Mouse (Mus musculus) heart, embryonic 11.5 days (tissue): ENCODE results near the gene Jade1. TPM values are rescaled to one million over a fixed set of nuclear protein-coding genes. Genes with fewer than 3 reads are reported as not detected.
A peak's percentile ranks its signal among the peaks of the same experiment; 100 is the strongest.

ENCODE experiments used
- ATAC-seq: fragments of 200-750 bp; cut with Nextera tagmentation; replicated peaks from 2 replicates; pipeline ENCODE4 v1.8.0; 2017; ENCODE audit warnings: moderate library complexity; ENCODE audit not compliant: insufficient number of reproducible peaks, low FRiP score, low TSS enrichment
- H3K27ac ChIP-seq: fragments of 300-500 bp; sonication (generic); 2 replicates; pipeline ENCODE4 v1.5.1; 2014; ENCODE audit warnings: mild to moderate bottlenecking, low read depth, low read length
- H3K27me3 ChIP-seq: fragments of 300-500 bp; sonication (generic); 2 replicates; pipeline ENCODE4 v1.6.1; 2014; ENCODE audit warnings: mild to moderate bottlenecking, low read length, mixed read lengths; ENCODE audit not compliant: control insufficient read depth, insufficient read depth
- H3K36me3 ChIP-seq: fragments of 300-500 bp; sonication (generic); 2 replicates; pipeline ENCODE4 v1.6.1; 2014; ENCODE audit warnings: mild to moderate bottlenecking, low read length, moderate library complexity, mixed read lengths; ENCODE audit not compliant: control insufficient read depth, insufficient read depth
- H3K4me1 ChIP-seq: fragments of 300-500 bp; sonication (generic); 2 replicates; pipeline ENCODE4 v1.6.1; 2014; ENCODE audit warnings: low read length; ENCODE audit not compliant: control insufficient read depth, insufficient read depth
- H3K4me2 ChIP-seq: fragments of 300-500 bp; sonication (generic); 2 replicates; pipeline ENCODE4 v1.6.1; 2014; ENCODE audit warnings: mild to moderate bottlenecking, moderate library complexity
- H3K4me3 ChIP-seq: fragments of 300-500 bp; sonication (generic); 2 replicates; pipeline ENCODE4 v1.5.1; 2014; ENCODE audit warnings: low read depth, low read length
- H3K9ac ChIP-seq: fragments of 300-500 bp; sonication (generic); 2 replicates; pipeline ENCODE4 v1.6.1; 2014; ENCODE audit warnings: mild to moderate bottlenecking, low read depth, low read length, moderate library complexity
- H3K9me3 ChIP-seq: fragments of 300-500 bp; sonication (generic); replicated peaks from 2 replicates; pipeline ENCODE4 v1.6.1; 2016; ENCODE audit warnings: low read length; ENCODE audit not compliant: control insufficient read depth
- WGBS: fragments of 180-500 bp; shearing (Covaris S2); extraction: QIAGEN DNeasy Blood & Tissue Kit; methylation state at CpG from one replicate; pipeline ENCODE4 v1.1.7; 2014; ENCODE audit not compliant: insufficient replicate concordance; 5-methylcytosine and 5-hydroxymethylcytosine counted together
- polyA plus RNA-seq: library from polyadenylated mRNA; unstranded; fragments of >200 nt; fragmentation: Nextera tagmentation; extraction: Ambion mirVana; gene quantifications from 2 replicates; pipeline ENCODE4 v1.2.1, GENCODE M21; 2014

Gene Jade1
- polyA plus RNA-seq, 1 experiment from 2014 or later, result 12.0 TPM

GRCm38 (mm10) chr3:41592805-41593204, 37.3 kb downstream of the Jade1 start:
- Histone ChIP-seq H3K9ac (no peak overlapping the region), H3K36me3 (peaks cover 13% of the 10 kb centered on the region), H3K4me1 (peaks cover 4% of the 10 kb centered on the region; the same call in 1 of the 2 replicates), H3K4me2 (no peak overlapping the region), H3K27me3 (no peaks in the 10 kb centered on the region), H3K27ac (no peak overlapping the region), H3K4me3 (no peak overlapping the region), H3K9me3 (no peaks in the 10 kb centered on the region)
- WGBS, result 78% methylated on average over 7 of the region's 7 CpGs
- no peak for ATAC-seq

GRCm38 (mm10) chr3:41594097-41594879, 38.8 kb downstream of the Jade1 start:
- Histone ChIP-seq H3K27ac (no peak overlapping the region), H3K9ac (no peak overlapping the region), H3K27me3 (no peaks in the 10 kb centered on the region), H3K4me3 (no peak overlapping the region), H3K36me3 (peaks cover 13% of the 10 kb centered on the region), H3K9me3 (no peaks in the 10 kb centered on the region), H3K4me1 (peaks cover under 1% of the 10 kb centered on the region; the same call in 1 of the 2 replicates), H3K4me2 (no peak overlapping the region)
- no peak for ATAC-seq
- 78% methylated on average over 9 of the region's 9 CpGs for WGBS

DNA sequence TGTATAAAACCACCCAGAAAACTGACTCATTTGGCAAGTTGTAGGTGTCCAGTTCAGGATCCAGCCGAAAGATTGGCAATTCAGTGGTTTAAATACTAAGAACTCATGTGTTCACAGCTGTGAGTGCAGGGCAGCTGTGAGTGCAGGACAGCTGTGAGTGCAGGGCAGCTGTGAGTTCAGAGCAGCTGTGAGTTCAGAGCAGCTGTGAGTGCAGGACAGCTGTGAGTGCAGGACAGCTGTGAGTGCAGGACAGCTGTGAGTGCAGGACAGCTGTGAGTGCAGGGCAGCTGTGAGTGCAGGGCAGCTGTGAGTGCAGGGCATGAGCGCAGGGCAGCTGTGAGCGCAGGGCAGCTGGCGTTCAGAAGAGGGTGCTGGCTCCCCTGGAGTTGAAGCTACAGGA, 39.5 kb downstream of the Jade1 start:
- WGBS, result 93% methylated on average over 4 of the region's 4 CpGs
- Histone ChIP-seq H3K27ac (no peak overlapping the region), H3K27me3 (no peaks in the 10 kb centered on the region), H3K4me2 (no peak overlapping the region), H3K4me3 (no peak overlapping the region), H3K9me3 (no peaks in the 10 kb centered on the region), H3K36me3 (peaks cover 13% of the 10 kb centered on the region), H3K9ac (no peak overlapping the region), H3K4me1 (peaks cover 7% of the 10 kb centered on the region)
- ATAC-seq, result no peak

- Histone ChIP-seq H3K4me3 (no peak overlapping the region), H3K4me1 (peaks cover 7% of the 10 kb centered on the region), H3K27ac (no peak overlapping the region), H3K9ac (no peak overlapping the region), H3K36me3 (peaks cover 13% of the 10 kb centered on the region), H3K9me3 (no peaks in the 10 kb centered on the region), H3K27me3 (no peaks in the 10 kb centered on the region), H3K4me2 (no peak overlapping the region)
- 86% methylated on average over 8 of the region's 8 CpGs for WGBS
- ATAC-seq, result no peak
These were observed 41.5 kb downstream of the Jade1 start for GRCm38 (mm10) chr3:41597036-41597435.

GRCm38 (mm10) chr3:41598412-41598811, 42.9 kb downstream of the Jade1 start:
- no peaks in the 10 kb centered on the region for H3K9me3 ChIP-seq
- ATAC-seq, result no peak
- no peaks in the 10 kb centered on the region for H3K27me3 ChIP-seq
- no peak overlapping the region for H3K9ac ChIP-seq
- 69% methylated on average over 9 of the region's 9 CpGs for WGBS
- H3K4me3 ChIP-seq, result no peak overlapping the region
- H3K36me3 ChIP-seq, result peaks cover 13% of the 10 kb centered on the region
- peaks cover 13% of the 10 kb centered on the region for H3K4me1 ChIP-seq
- H3K27ac ChIP-seq, result no peak overlapping the region
- H3K4me2 ChIP-seq, result no peak overlapping the region

- 90% methylated on average over 10 of the region's 10 CpGs for WGBS
- H3K27me3 ChIP-seq, result no peaks in the 10 kb centered on the region
- no peaks in the 10 kb centered on the region for H3K9me3 ChIP-seq
- H3K27ac ChIP-seq, result peak overlapping the region; percentile 37; the same call in 1 of the 2 replicates
- peaks cover 18% of the 10 kb centered on the region for H3K4me1 ChIP-seq
- H3K36me3 ChIP-seq, result peaks cover 6% of the 10 kb centered on the region; the same call in 1 of the 2 replicates
- H3K9ac ChIP-seq, result no peak overlapping the region
- no peak for ATAC-seq
- no peak overlapping the region for H3K4me2 ChIP-seq
- H3K4me3 ChIP-seq, result no peak overlapping the region
These were observed 43.7 kb downstream of the Jade1 start for GRCm38 (mm10) chr3:41599226-41599625.

DNA sequence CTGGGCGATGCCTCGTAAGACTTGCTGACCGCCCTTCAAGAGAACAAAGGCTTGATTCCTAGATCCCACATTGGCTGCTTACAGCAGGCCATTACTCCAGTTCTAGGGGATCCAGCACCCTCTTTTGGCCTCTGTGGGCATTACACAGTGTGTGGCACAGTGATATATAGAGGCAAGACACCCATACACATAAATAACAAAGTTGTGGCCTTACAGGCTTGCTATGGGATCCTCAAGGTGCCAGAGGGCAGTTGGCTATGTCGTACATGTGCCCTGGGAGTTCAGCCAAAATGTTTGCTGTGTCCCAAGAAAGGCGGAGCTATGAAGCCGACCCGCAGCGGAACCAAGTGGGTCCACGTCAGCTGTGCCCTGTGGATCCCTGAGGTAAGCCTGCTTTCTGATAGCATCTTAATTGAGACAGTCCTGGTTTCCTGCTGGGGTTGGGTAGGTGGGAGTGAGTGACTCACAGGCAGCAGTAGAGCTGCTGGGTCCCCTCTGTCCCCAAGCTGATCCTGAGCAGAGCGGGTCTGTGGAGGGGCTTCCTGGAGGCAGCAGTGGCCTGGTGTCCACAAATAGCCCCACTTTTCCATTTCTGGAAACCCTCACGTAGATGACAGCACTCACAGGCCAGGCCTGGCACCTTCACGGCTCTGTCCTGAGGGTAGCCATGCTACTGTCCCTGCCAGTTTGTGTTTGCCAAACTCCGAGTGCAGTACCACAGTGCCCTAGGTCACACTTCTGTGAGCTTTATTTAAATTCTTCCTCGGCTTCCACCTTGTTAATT, 44.5 kb downstream of the Jade1 start:
- no peak overlapping the region for H3K4me3 ChIP-seq
- 0 out of 2 replicates have a peak, but pooled peaks have one; percentile 39 for ATAC-seq
- H3K9ac ChIP-seq, result no peak overlapping the region
- peaks cover 18% of the 10 kb centered on the region for H3K4me1 ChIP-seq
- H3K36me3 ChIP-seq, result peaks cover 6% of the 10 kb centered on the region; the same call in 1 of the 2 replicates
- H3K27me3 ChIP-seq, result no peaks in the 10 kb centered on the region
- no peaks in the 10 kb centered on the region for H3K9me3 ChIP-seq
- WGBS, result 69% methylated on average over 14 of the region's 14 CpGs
- no peak overlapping the region for H3K4me2 ChIP-seq
- H3K27ac ChIP-seq, result peak overlapping the region; percentile 37

DNA sequence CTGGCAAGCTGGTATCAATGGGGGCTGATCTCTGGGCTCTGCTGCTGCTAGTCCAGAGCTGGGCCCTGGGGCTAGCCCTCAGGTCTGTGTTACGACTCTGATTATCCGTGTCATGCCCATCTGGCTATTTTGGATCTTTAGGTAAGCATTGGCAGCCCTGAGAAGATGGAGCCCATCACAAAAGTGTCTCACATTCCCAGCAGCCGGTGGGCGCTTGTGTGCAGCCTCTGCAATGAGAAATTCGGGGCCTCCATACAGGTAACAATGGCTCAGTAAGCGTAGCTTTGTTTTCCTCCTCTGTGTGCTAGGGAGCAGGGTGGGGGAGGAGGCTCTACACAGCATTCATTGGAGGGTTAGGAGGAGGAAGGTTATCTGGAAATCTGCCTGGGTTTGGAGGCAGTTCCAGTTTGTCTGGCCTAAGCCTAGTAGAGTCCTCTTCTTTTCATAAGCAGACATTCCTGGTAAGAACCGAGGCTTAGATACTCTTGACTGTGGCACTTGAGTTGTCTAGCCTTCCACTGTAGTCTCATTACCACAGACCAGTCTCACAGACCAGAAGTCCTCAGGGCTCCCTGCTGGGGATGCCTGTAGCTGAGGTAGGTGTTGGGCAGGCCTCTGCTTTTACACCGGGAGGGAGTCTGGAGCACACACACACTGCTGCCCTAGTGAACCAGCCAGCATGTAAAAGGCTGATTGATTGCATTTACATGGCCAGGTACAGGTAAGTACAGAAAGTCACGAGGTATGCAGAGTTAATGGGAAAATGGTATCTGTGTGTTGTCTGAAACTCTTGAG, 45.9 kb downstream of the Jade1 start:
- no peaks in the 10 kb centered on the region for H3K9me3 ChIP-seq
- no peaks in the 10 kb centered on the region for H3K27me3 ChIP-seq
- H3K9ac ChIP-seq, result no peak overlapping the region
- 82% methylated on average over 9 of the region's 9 CpGs for WGBS
- no peak overlapping the region for H3K4me3 ChIP-seq
- no peak for ATAC-seq
- H3K36me3 ChIP-seq, result peaks cover 7% of the 10 kb centered on the region; the same call in 1 of the 2 replicates
- no peak overlapping the region for H3K4me2 ChIP-seq
- H3K27ac ChIP-seq, result no peak overlapping the region
- H3K4me1 ChIP-seq, result peaks cover 25% of the 10 kb centered on the region
